Mouse (Mus musculus): ENCODE data around the gene Lsg1. TPM values are rescaled to one million over a fixed set of nuclear protein-coding genes. Genes with fewer than 3 reads are reported as not detected.

Gene Lsg1
- polyA plus RNA-seq, 1 experiment from 2014 or later = 86.2 TPM

DNA sequence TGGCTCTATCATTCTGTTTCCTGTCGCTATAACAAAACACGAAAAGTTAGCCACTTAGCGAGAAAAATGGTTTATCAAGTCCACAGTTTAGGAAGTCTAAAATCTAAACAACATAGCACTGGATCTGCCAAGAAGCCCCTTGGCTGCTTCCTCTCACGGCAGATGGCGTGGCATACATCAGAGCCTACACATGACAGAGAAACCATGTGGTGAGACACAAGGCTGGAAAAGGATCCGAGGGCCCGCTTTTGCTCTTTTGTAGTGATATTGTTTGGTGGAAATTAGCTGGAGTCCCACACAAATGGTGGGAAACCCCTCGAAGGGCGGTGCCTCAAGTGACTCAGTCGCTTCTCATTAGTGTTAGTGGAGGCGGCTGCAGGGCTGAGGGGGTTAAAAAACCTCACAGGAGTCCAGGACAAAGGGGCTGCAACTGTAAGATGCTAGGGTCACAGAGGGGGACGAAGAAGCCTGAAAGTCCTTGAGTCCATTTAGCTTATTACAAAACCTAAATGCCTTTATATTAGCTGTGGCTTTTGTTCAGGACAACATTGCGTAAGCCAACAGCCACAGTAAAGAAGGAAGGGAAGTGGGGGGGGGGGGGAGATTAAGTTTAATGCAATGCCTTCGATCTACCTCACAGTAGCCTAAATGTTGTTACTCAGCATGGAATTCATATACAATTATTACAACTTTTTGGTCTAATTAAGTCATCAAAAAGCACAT, 8.6 kb upstream of the Lsg1 start:
- Histone ChIP-seq H3K9me3 (replicated peaks) (no peaks in the 10 kb centered on the region), H3K36me3 (no peaks in the 10 kb centered on the region), H3K4me1 (peaks cover 30% of the 10 kb centered on the region), H3K27me3 (ENCODE audit: low read depth, poor library complexity, severe bottlenecking) (peaks cover 46% of the 10 kb centered on the region), H3K27ac (replicated peaks) (no peak overlapping the region), H3K4me3 (no peak overlapping the region)
- WGBS = 68% methylated on average over 14 of the region's 14 CpGs
- DNase-seq (ENCODE audit: low spot score) = no peak

DNA sequence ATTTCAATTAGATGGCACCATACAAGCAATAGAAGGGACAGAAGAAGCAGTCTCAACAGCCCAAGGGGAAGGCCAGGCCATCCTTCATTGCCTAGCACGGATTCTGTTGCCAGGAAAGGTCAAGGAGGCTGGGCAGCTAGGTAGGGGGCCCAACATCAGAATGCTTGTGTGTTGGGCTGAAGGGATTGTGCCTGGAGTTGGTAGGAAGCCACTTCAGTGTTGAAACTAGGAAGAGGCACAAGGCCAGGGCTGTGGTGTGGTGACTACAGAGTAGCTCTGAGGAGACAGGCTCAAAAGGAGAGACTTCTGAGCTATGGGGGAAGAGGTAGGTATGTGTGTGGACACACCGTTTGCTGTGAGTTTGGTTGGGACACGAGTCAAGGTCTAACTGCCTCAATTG, 8.0 kb upstream of the Lsg1 start:
- no peak for DNase-seq (ENCODE audit: low spot score)
- Histone ChIP-seq H3K36me3 (no peaks in the 10 kb centered on the region), H3K9me3 (replicated peaks) (no peaks in the 10 kb centered on the region), H3K4me1 (peaks cover 23% of the 10 kb centered on the region), H3K27ac (replicated peaks) (no peak overlapping the region), H3K27me3 (ENCODE audit: low read depth, poor library complexity, severe bottlenecking) (peaks cover 40% of the 10 kb centered on the region), H3K4me3 (no peak overlapping the region)
- WGBS = 61% methylated on average over 3 of the region's 3 CpGs

DNA sequence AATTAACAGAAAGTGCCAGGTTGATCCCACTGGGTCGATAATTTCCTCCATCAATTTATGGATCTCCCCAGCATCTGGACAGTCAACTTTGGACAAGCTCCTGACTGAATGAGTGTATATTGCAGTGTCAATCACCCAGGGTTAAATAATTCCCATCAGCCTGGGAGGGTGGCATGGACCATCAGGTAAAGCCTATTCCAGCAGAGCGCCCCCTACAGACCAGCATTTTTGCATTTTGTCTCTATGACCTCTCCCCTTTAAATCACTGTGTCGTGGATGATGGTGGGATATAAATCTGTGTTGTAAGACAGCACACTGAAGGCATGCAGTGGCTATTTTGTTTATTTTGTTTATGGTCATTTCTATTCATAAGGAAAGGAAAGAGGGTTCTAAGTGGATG, 4.6 kb upstream of the Lsg1 start:
- Histone ChIP-seq H3K9me3 (replicated peaks) (no peaks in the 10 kb centered on the region), H3K36me3 (no peaks in the 10 kb centered on the region), H3K27me3 (ENCODE audit: low read depth, poor library complexity, severe bottlenecking) (peaks cover 19% of the 10 kb centered on the region; the same call in 1 of the 2 replicates), H3K27ac (replicated peaks) (no peak overlapping the region), H3K4me3 (no peak overlapping the region), H3K4me1 (peaks cover 13% of the 10 kb centered on the region)
- 46% methylated on average over 3 of the region's 3 CpGs for WGBS
- DNase-seq (ENCODE audit: low spot score) = no peak

GRCm38 (mm10) chr16:30590264-30591209, 3.1 kb upstream of the Lsg1 start:
- Histone ChIP-seq H3K4me3 (no peak overlapping the region), H3K9me3 (replicated peaks) (no peaks in the 10 kb centered on the region), H3K4me1 (peaks cover 18% of the 10 kb centered on the region), H3K36me3 (peaks cover 2% of the 10 kb centered on the region), H3K27ac (replicated peaks) (no peak overlapping the region), H3K27me3 (ENCODE audit: low read depth, poor library complexity, severe bottlenecking) (peaks cover 10% of the 10 kb centered on the region; the same call in 1 of the 2 replicates)
- DNase-seq (ENCODE audit: low spot score) = no peak
- 48% methylated on average over 7 of the region's 7 CpGs for WGBS

DNA sequence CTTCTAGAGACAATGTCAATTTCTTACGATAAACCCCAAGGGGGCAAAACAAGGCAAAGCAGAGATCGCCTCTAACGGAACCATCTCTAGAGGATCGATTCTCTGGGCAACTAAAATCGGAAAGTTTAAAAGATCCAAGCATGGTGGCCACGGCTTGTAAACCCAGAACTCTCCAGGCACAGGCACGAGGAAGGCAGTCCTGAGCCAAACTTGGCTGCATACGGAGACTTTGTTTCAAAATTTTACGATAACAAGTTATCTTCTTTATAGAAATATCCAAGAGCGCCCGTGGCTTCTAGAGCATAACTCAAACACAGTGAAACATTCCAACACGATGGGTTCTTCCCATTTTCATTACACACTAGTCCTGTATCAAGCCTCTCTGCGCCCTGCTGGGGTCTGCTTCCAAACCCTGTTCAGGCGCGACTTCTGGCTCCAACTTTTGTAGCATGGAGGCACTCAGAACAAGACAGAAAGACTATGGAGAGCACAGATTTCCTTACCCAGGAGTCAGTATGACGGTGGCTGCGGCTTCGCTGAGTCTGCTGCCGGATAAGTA, 378 bp downstream of the Lsg1 start:
- H3K27ac ChIP-seq (replicated peaks) = peak overlapping the region; percentile 94
- WGBS = 4% methylated on average over 19 of the region's 19 CpGs
- peaks cover 18% of the 10 kb centered on the region for H3K4me1 ChIP-seq
- no peak for DNase-seq (ENCODE audit: low spot score)
- H3K36me3 ChIP-seq = peaks cover 37% of the 10 kb centered on the region
- no peaks in the 10 kb centered on the region for H3K27me3 ChIP-seq (ENCODE audit: low read depth, poor library complexity, severe bottlenecking)
- no peaks in the 10 kb centered on the region for H3K9me3 ChIP-seq (replicated peaks)
- H3K4me3 ChIP-seq = peak overlapping the region; percentile 87

GRCm38 (mm10) chr16:30580765-30581164, 6.6 kb downstream of the Lsg1 start:
- peaks cover under 1% of the 10 kb centered on the region; the same call in 1 of the 2 replicates for H3K4me1 ChIP-seq
- peaks cover 100% of the 10 kb centered on the region for H3K36me3 ChIP-seq
- H3K27ac ChIP-seq (replicated peaks) = no peak overlapping the region
- 96% methylated on average over 5 of the region's 5 CpGs for WGBS
- no peaks in the 10 kb centered on the region for H3K9me3 ChIP-seq (replicated peaks)
- no peaks in the 10 kb centered on the region for H3K27me3 ChIP-seq (ENCODE audit: low read depth, poor library complexity, severe bottlenecking)
- H3K4me3 ChIP-seq = no peak overlapping the region
- DNase-seq (ENCODE audit: low spot score) = no peak

DNA sequence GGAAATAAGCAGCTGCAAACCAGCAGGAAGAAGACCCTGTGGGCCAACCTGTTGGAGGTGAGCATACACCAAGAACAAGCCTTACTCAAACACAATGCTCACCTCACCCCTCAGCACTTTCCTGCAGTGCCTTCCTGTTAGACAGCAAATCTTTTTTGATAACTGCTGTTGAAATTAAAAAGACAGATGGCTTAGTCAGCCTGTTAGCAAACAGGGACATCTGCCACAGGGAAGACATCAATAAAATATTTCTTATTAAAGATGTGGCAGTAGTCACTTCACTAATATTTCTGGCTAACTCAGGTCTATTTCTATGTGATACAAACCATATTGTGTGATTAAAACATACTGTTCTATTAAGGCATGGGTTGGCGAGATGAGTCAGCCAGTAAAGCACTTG, 11.0 kb downstream of the Lsg1 start:
- WGBS = 92% methylated on average over 1 of the region's 1 CpGs
- Histone ChIP-seq H3K4me3 (no peak overlapping the region), H3K27ac (replicated peaks) (no peak overlapping the region), H3K4me1 (no peaks in the 10 kb centered on the region), H3K36me3 (peaks cover 100% of the 10 kb centered on the region), H3K27me3 (ENCODE audit: low read depth, poor library complexity, severe bottlenecking) (no peaks in the 10 kb centered on the region), H3K9me3 (replicated peaks) (no peaks in the 10 kb centered on the region)
- DNase-seq (ENCODE audit: low spot score) = no peak

- Histone ChIP-seq H3K4me1 (no peaks in the 10 kb centered on the region), H3K36me3 (peaks cover 100% of the 10 kb centered on the region), H3K4me3 (no peak overlapping the region), H3K9me3 (replicated peaks) (no peaks in the 10 kb centered on the region), H3K27ac (replicated peaks) (no peak overlapping the region), H3K27me3 (ENCODE audit: low read depth, poor library complexity, severe bottlenecking) (no peaks in the 10 kb centered on the region)
- DNase-seq (ENCODE audit: low spot score) = no peak
- 84% methylated on average over 7 of the region's 7 CpGs for WGBS
Observed at GRCm38 (mm10) chr16:30575815-30576214, 11.6 kb downstream of the Lsg1 start.

DNA sequence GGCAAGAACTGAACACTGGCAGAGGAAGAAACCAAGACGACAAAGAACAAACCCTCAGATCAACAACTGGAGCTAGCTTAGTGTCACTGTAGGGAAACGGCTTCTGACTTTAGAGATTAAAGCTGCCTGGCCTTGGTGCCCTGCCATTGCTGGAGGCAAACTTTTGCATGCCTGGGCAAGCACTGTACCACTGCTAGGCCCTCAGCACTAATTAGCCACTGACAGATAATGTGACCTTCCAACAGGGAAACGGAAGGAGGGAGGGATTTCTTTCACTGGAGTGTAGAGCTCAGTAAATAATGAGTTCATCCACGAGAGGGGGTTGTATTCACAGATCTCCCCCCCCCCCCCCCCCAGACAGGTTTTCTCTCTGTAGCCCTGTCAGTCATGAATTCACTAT, 15.2 kb downstream of the Lsg1 start:
- Histone ChIP-seq H3K4me3 (no peak overlapping the region), H3K4me1 (no peaks in the 10 kb centered on the region), H3K27ac (replicated peaks) (no peak overlapping the region), H3K36me3 (peaks cover 100% of the 10 kb centered on the region), H3K9me3 (replicated peaks) (no peaks in the 10 kb centered on the region), H3K27me3 (ENCODE audit: low read depth, poor library complexity, severe bottlenecking) (no peaks in the 10 kb centered on the region)
- DNase-seq (ENCODE audit: low spot score) = no peak
- WGBS = 72% methylated on average over 4 of the region's 4 CpGs

DNA sequence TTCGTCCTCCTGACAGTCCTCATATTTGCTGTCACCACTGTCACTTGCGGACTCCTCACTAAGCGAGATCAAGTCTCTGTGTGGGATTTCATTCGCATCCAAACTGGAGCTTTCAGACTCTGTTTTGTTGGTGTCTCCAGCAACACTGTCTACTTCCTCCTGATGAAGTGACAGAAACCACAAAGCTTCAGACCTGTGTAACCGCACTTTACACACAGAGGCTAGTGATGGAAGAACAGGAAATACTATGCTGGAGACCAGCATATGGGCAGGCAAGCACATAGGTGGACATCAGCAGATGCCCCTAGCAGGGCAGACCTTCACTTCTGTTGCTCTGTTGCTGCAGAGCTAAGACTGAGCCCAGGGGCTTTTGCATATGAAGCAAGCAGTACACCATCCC, 16.0 kb downstream of the Lsg1 start:
- 93% methylated on average over 5 of the region's 5 CpGs for WGBS
- Histone ChIP-seq H3K4me1 (no peaks in the 10 kb centered on the region), H3K36me3 (peaks cover 100% of the 10 kb centered on the region)

GRCm38 (mm10) chr16:30570173-30570572, 17.2 kb downstream of the Lsg1 start:
- DNase-seq (ENCODE audit: low spot score) = no peak
- H3K27me3 ChIP-seq (ENCODE audit: low read depth, poor library complexity, severe bottlenecking) = no peaks in the 10 kb centered on the region
- peaks cover 100% of the 10 kb centered on the region for H3K36me3 ChIP-seq
- H3K27ac ChIP-seq (replicated peaks) = no peak overlapping the region
- H3K9me3 ChIP-seq (replicated peaks) = no peaks in the 10 kb centered on the region
- H3K4me1 ChIP-seq = no peaks in the 10 kb centered on the region
- 93% methylated on average over 4 of the region's 4 CpGs for WGBS
- no peak overlapping the region for H3K4me3 ChIP-seq

More for the DNA sequence above, 16.0 kb downstream of the Lsg1 start:
- no peak for DNase-seq (ENCODE audit: low spot score)
- H3K4me3 ChIP-seq = no peak overlapping the region
- no peak overlapping the region for H3K27ac ChIP-seq (replicated peaks)
- no peaks in the 10 kb centered on the region for H3K9me3 ChIP-seq (replicated peaks)
- H3K27me3 ChIP-seq (ENCODE audit: low read depth, poor library complexity, severe bottlenecking) = no peaks in the 10 kb centered on the region

- peaks cover 100% of the 10 kb centered on the region for H3K36me3 ChIP-seq
- H3K4me1 ChIP-seq = no peaks in the 10 kb centered on the region
- H3K9me3 ChIP-seq (replicated peaks) = no peaks in the 10 kb centered on the region
- no peaks in the 10 kb centered on the region for H3K27me3 ChIP-seq (ENCODE audit: low read depth, poor library complexity, severe bottlenecking)
- no peak overlapping the region for H3K27ac ChIP-seq (replicated peaks)
- WGBS = 95% methylated on average over 6 of the region's 6 CpGs
- H3K4me3 ChIP-seq = no peak overlapping the region
- no peak for DNase-seq (ENCODE audit: low spot score)
Observed at GRCm38 (mm10) chr16:30565631-30566030, 21.8 kb downstream of the Lsg1 start.

All from midbrain, embryonic 10.5 days (tissue).